Mouse (Mus musculus): Measurements from ENCODE around the gene Ccnd3.

Gene Ccnd3

GRCm38 (mm10) chr17:47504941-47505346 is at the start of gene Ccnd3:
TSS of gene Ccnd3 (plus strand) at chr17:47505051.
- DNase-seq = no peak

DNA sequence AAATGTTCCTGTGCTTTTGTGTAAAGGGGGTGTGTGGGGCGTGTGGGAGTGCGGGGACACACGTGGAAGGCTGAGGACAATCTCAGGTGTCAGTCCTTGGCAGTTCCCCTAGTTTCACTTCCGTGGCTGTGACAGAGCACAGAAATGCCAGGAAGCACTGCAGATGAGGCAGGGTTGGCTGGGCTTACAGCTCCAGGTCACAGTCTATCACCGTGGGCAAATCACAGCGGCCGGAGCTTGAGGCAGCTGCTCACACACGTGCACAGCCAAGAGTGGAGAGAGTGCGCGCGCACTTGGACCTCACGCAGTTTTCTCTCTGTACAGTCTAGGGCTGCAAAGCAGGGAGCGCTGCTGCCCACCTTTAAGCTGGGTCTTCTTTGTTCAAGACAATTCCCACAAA is 46.5 kb upstream of the Ccnd3 start:
- no peak for DNase-seq

- DNase-seq = no peak
Observed at GRCm38 (mm10) chr17:47458936-47459335, 45.9 kb upstream of the Ccnd3 start.

GRCm38 (mm10) chr17:47459341-47459919 is 45.4 kb upstream of the Ccnd3 start:
- DNase-seq = no peak

- DNase-seq = no peak
Observed at GRCm38 (mm10) chr17:47461688-47462087, 43.2 kb upstream of the Ccnd3 start.

GRCm38 (mm10) chr17:47462209-47462608 is 42.6 kb upstream of the Ccnd3 start:
- DNase-seq = no peak

GRCm38 (mm10) chr17:47462728-47463388 is 42.0 kb upstream of the Ccnd3 start:
- no peak for DNase-seq

GRCm38 (mm10) chr17:47464248-47464965 is 40.4 kb upstream of the Ccnd3 start:
- no peak for DNase-seq

DNA sequence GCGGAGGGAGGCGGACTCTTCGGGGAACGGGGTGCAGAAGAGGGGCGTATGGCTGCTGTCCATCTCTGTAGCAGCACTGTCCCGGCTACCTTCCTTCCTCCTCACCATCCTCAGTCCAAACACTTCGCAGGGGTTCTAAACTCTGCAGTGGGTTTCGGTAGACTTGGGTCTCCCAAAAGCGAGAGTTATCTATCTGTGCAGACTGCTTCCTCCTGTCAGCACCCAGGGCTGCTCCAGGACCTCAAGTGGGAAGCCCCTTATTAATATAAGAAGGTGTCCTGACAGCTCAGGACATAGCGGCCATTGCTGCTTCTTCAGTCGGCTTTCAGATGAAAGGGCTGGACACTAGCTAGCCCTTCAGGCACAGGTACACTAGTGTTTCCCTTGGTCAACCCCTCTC is 39.8 kb upstream of the Ccnd3 start:
- DNase-seq = no peak

- no peak for DNase-seq
Observed at GRCm38 (mm10) chr17:47466284-47466683, 38.6 kb upstream of the Ccnd3 start.

DNA sequence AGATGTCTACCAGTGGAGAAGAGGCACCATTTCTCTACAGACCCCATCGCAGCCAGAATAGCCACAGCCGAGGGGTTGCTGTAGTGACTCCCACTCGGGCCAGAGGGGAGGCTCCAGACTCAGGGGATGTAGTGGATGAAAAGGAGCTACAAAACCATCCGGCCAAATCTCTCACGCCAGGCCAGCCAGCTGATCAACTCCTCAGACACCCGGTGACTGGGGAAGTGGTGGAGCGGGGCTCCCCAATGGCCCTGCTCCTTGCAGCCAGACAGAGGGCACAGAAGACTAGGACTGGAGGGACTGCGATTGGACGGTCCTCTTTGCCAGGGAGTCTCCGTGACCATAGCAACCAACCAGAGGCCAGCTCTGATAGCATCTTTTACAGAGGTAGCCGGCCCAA is 37.2 kb upstream of the Ccnd3 start:
- no peak for DNase-seq

GRCm38 (mm10) chr17:47468063-47468462 is 36.8 kb upstream of the Ccnd3 start:
- no peak for DNase-seq

- DNase-seq = peak in 1 of 2 experiments; percentile 32
Observed at GRCm38 (mm10) chr17:47468466-47468865, 36.4 kb upstream of the Ccnd3 start.

- no peak for DNase-seq
Observed at GRCm38 (mm10) chr17:47469642-47470041, 35.2 kb upstream of the Ccnd3 start.

DNA sequence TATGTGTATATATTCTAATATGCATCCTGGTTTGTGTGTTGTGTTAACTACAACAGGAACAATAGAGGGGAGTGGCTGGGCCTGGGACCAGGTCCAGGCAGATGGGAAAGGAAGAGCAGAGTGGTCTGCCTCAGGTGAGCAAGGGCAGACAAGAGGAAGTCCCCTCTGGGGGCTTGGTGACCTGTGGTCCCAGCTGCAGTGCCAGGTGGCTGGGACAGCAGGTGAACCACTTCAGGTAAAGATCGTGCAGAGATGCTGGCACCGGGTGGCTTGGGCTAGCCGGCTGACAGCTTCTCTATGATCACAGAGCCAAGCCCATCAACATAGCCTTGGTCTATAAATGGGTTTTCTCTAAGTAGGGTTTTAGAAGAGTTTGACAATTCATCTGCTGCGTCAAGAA is 34.7 kb upstream of the Ccnd3 start:
- DNase-seq = peak; percentile 74 to 80

- DNase-seq = peak; percentile 73 to 80
Observed at GRCm38 (mm10) chr17:47470686-47471085, 34.2 kb upstream of the Ccnd3 start.

GRCm38 (mm10) chr17:47472435-47473350 is 32.2 kb upstream of the Ccnd3 start:
- no peak for DNase-seq

- peak; percentile 52 to 73 for DNase-seq
Observed at GRCm38 (mm10) chr17:47473434-47473974, 31.3 kb upstream of the Ccnd3 start.

DNA sequence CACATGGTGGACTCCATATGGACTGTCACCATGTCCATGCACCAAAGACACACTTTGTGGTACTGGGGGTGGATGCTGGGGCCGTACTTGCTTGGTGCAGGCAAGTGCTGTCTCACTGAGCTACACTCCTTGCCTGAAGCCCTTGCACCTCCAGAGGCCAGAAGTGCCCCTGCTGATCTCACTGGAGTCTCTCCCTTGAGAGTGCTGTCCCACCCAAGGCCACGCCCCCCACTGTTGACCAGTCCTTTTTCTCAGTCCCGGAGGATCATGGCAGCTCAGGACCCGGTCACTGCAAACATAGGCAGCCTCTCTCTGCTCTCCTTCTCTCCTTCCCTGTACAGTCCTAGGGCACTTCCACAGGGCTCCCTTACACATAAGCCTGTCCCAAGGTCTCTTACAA is 30.6 kb upstream of the Ccnd3 start:
- no peak for DNase-seq

- DNase-seq = no peak
Observed at GRCm38 (mm10) chr17:47475181-47475580, 29.7 kb upstream of the Ccnd3 start.

DNA sequence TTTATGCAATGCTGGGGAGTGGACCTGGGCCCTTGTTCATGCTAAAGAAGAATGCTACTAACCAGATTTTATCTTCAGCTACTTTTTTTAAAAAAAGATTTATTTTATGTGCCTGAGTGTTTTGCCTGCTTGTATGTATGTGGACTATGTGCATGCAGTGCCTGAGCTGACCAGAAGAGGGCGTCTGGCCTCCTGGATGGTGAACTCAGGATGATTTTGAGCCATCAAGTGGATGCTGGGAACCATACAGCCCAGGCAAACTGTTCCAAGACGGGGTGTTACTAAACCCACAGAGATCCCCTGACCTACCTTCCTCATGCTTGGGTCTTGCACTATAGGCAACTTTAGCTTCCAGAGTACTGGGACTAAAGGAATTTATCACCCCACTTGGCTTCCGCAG is 29.1 kb upstream of the Ccnd3 start:
- no peak for DNase-seq

- no peak for DNase-seq
Observed at GRCm38 (mm10) chr17:47479887-47480286, 25.0 kb upstream of the Ccnd3 start.

DNA sequence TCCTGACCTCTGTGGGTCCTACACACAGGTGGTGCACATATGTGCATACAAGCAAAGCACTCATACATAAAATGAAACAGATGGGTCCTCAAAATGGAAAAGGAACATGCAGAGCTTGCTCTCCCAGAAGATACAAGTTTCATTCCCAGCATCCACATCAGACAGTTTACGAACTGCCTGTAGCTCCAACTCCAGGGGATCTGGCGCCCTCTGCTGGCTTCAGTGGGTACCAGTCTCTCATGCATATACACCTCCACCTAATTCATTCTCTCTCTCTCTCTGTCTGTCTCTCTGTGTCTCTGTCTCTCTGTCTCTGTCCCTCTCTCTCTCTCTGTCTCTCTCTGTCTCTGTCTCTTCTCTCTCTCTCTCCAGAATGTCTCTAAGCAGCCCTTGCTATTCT is 22.4 kb upstream of the Ccnd3 start:
- DNase-seq = peak; percentile 54 to 77

Data from cerebellum, postnatal 25 days (tissue).